Mouse (Mus musculus): ENCODE data around the gene Srrt. TPM values are rescaled to one million over a fixed set of nuclear protein-coding genes. Genes with fewer than 3 reads are reported as not detected.

Gene Srrt
- polyA plus RNA-seq (2016; fragmentation: Nextera tagmentation; extraction: Ambion mirVana), result 106 and 107 TPM in 2 replicates

GRCm38 (mm10) chr5:137307071-137307912 is at the start of gene Srrt:
Srrt (minus strand) TSS chr5:137307674.
- Histone ChIP-seq H3K4me2 (peak within 1 kb of the TSS; percentile 78), H3K36me3 (peaks cover 71% of the 10 kb centered on the region), H3K9me3 (replicated peaks) (no peaks in the 10 kb centered on the region), H3K27ac (ENCODE audit: poor library complexity, severe bottlenecking) (peak within 1 kb of the TSS; percentile 96), H3K9ac (peak within 1 kb of the TSS; percentile 98), H3K4me3 (peak within 1 kb of the TSS; percentile 87), H3K4me1 (replicated peaks) (peaks cover 55% of the 10 kb centered on the region), H3K27me3 (replicated peaks) (no peaks in the 10 kb centered on the region)
- ATAC-seq (ENCODE audit: insufficient number of reproducible peaks, low FRiP score), result peak; percentile 86
- WGBS, result under 1% methylated on average over 64 of the region's 72 CpGs

DNA sequence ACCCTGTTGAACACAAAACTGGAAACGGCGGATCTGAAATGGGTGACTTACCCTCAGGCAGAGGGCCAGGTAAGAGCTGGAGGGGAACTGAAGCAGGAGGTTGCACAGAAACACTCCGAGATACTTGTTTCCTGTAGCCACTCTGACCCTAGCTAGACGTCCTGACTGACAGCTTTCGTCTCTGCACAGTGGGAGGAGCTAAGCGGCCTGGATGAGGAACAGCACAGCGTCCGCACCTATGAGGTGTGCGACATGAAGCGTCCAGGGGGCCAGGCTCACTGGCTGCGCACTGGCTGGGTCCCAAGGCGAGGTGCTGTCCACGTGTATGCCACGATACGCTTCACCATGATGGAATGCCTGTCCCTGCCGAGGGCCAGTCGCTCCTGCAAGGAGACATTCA is 46.6 kb upstream of the Srrt start:
- Histone ChIP-seq H3K4me2 (peak overlapping the region; percentile 43), H3K36me3 (peaks cover 58% of the 10 kb centered on the region), H3K4me3 (peak overlapping the region; percentile 6; the same call in 1 of the 2 replicates), H3K4me1 (replicated peaks) (peaks cover 33% of the 10 kb centered on the region), H3K9ac (no peak overlapping the region), H3K27ac (ENCODE audit: poor library complexity, severe bottlenecking) (no peak overlapping the region), H3K9me3 (replicated peaks) (no peaks in the 10 kb centered on the region), H3K27me3 (replicated peaks) (no peaks in the 10 kb centered on the region)
- ATAC-seq (ENCODE audit: insufficient number of reproducible peaks, low FRiP score), result no peak
- 78% methylated on average over 17 of the region's 17 CpGs for WGBS

GRCm38 (mm10) chr5:137352011-137352975 is 44.8 kb upstream of the Srrt start:
- WGBS, result 12% methylated on average over 16 of the region's 16 CpGs
- H3K9ac ChIP-seq, result peak overlapping the region; percentile 96
- H3K4me2 ChIP-seq, result peak overlapping the region; percentile 94
- no peaks in the 10 kb centered on the region for H3K9me3 ChIP-seq (replicated peaks)
- peak overlapping the region; percentile 95 for H3K27ac ChIP-seq (ENCODE audit: poor library complexity, severe bottlenecking)
- H3K27me3 ChIP-seq (replicated peaks), result no peaks in the 10 kb centered on the region
- peaks cover 40% of the 10 kb centered on the region for H3K36me3 ChIP-seq
- H3K4me3 ChIP-seq, result peak overlapping the region; percentile 83
- no peak for ATAC-seq (ENCODE audit: insufficient number of reproducible peaks, low FRiP score)
- peaks cover 46% of the 10 kb centered on the region for H3K4me1 ChIP-seq (replicated peaks)

DNA sequence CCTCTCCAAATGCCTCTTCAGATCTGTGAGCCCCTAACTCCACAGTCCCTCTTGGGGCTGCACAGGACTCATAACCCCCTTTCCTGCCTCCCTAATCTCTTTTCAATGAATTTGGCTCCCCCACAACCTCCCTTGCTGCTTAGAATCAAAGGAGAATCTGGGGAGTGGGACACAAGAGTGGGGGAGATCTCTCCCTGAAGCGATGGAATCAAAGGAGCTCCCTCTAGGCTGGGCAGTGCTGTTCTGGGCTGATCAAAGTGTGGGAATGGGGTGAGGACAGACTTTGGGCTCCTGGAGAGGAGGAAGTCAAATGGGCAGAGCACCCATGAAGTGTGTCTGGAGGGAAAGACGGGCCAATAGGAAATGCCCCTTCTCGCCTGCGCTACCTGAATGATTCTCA is 43.9 kb upstream of the Srrt start:
- peak overlapping the region; percentile 95 for H3K27ac ChIP-seq (ENCODE audit: poor library complexity, severe bottlenecking)
- WGBS, result 23% methylated on average over 4 of the region's 4 CpGs
- H3K9me3 ChIP-seq (replicated peaks), result no peaks in the 10 kb centered on the region
- no peak for ATAC-seq (ENCODE audit: insufficient number of reproducible peaks, low FRiP score)
- H3K27me3 ChIP-seq (replicated peaks), result no peaks in the 10 kb centered on the region
- peaks cover 32% of the 10 kb centered on the region for H3K36me3 ChIP-seq
- H3K9ac ChIP-seq, result peak overlapping the region; percentile 96
- peak overlapping the region; percentile 83 for H3K4me3 ChIP-seq
- peak overlapping the region; percentile 94 for H3K4me2 ChIP-seq
- H3K4me1 ChIP-seq (replicated peaks), result peaks cover 50% of the 10 kb centered on the region

- 3% methylated on average over 8 of the region's 8 CpGs for WGBS
- peaks cover 52% of the 10 kb centered on the region for H3K4me1 ChIP-seq (replicated peaks)
- peaks cover 29% of the 10 kb centered on the region for H3K36me3 ChIP-seq
- no peak for ATAC-seq (ENCODE audit: insufficient number of reproducible peaks, low FRiP score)
- no peaks in the 10 kb centered on the region for H3K27me3 ChIP-seq (replicated peaks)
- peak overlapping the region; percentile 95 for H3K27ac ChIP-seq (ENCODE audit: poor library complexity, severe bottlenecking)
- H3K9me3 ChIP-seq (replicated peaks), result no peaks in the 10 kb centered on the region
- peak overlapping the region; percentile 83 for H3K4me3 ChIP-seq
- peak overlapping the region; percentile 96 for H3K9ac ChIP-seq
- H3K4me2 ChIP-seq, result peak overlapping the region; percentile 94
Measured at GRCm38 (mm10) chr5:137351058-137351380, 43.5 kb upstream of the Srrt start.

DNA sequence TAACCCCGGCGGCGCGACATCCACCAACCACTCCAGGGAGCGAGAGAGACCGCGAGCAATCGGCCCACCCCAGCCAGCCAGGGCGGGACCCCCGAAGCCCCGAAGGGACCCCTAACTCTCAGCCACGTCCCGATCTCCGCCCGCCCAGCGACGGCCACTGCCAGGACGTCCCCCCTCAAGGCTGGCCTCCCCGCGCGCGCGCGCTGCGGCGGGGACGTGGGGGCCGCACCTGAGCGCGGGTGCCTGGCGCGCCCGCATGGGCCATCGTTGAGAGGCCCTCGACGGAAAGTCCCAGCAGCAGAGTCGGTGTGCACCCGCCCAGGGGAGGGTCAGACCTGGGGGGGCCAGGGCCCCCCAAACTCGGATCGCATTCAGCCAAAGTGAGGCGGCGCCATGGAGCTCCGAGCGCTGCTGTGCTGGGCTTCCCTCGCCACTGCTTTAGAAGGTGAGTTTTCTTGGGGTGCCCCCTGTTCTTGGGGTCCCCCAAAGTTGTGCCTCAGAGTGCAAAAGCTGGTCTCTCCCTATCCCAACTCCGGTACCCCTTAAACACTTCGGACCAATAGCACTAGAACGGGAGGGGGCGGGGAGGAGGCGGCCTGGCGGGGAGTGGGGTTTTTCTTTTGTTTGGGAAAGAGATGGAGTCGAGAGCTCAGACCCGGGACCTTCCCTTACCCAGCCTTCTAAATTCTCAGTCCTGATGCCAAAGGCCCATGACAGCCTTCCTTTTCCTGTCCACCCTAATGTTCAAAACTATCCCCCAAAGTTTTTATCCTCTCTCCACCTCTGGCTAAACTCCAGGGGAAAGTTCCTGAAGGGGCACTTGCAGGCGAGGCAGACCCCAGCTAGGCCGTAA is 43.0 kb upstream of the Srrt start:
- ATAC-seq (ENCODE audit: insufficient number of reproducible peaks, low FRiP score), result peak; percentile 43
- H3K9ac ChIP-seq, result peak overlapping the region; percentile 96
- peak overlapping the region; percentile 95 for H3K27ac ChIP-seq (ENCODE audit: poor library complexity, severe bottlenecking)
- H3K9me3 ChIP-seq (replicated peaks), result no peaks in the 10 kb centered on the region
- H3K4me3 ChIP-seq, result peak overlapping the region; percentile 83
- WGBS, result under 1% methylated on average over 55 of the region's 55 CpGs
- peak overlapping the region; percentile 94 for H3K4me2 ChIP-seq
- peaks cover 23% of the 10 kb centered on the region for H3K36me3 ChIP-seq
- H3K4me1 ChIP-seq (replicated peaks), result peaks cover 58% of the 10 kb centered on the region
- H3K27me3 ChIP-seq (replicated peaks), result no peaks in the 10 kb centered on the region

DNA sequence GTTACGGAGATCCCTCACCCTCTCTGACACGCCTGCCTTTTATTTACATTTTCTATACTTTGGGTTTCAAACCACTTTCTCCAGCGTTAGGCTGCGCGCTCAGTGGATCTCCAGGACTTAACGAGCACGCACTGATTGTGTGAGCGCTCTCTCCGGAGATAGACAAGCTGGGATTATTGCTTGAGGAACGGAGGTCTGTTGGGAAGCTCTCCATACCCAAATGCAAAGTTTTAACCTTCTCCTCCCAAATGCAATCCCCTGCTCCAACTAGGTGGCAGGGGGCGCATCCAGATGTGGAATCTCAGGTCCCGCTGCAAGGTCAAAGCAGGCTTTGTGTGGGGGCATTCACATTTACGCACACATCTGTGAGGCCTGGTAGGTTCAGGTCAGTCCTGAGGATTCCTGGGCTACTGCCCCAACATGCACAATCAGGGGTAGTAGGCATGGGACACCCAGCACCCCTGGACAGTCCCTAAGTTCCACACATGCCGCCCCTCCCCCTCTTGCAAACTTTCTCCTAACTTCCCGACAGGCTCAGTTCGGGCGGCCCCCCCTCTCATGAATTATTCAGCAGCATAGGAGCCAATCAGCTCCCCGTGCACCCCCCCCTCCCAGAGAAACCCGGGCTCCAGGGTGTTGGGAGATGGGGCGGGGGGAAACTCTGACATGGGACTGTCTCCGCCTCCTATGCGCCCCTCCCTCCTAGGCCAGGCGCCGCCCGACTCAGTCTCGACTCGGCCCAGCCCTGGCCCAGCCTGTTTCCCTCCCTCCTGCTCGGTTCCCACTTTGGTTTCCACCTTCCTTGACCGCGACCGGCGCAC is 42.1 kb upstream of the Srrt start, which contains the start of gene Ephb4:
Gene Ephb4 (plus strand): TSS at position 726 of the 821 bp plus-strand sequence.
- Histone ChIP-seq H3K9me3 (replicated peaks) (no peaks in the 10 kb centered on the region), H3K9ac (peak within 1 kb of the TSS; percentile 96), H3K36me3 (peaks cover 14% of the 10 kb centered on the region), H3K27ac (ENCODE audit: poor library complexity, severe bottlenecking) (peak within 1 kb of the TSS; percentile 95), H3K27me3 (replicated peaks) (no peaks in the 10 kb centered on the region), H3K4me1 (replicated peaks) (peaks cover 58% of the 10 kb centered on the region), H3K4me3 (peak within 1 kb of the TSS; percentile 83), H3K4me2 (peak within 1 kb of the TSS; percentile 94)
- ATAC-seq (ENCODE audit: insufficient number of reproducible peaks, low FRiP score), result peak; percentile 92
- 2% methylated on average over 31 of the region's 32 CpGs for WGBS

DNA sequence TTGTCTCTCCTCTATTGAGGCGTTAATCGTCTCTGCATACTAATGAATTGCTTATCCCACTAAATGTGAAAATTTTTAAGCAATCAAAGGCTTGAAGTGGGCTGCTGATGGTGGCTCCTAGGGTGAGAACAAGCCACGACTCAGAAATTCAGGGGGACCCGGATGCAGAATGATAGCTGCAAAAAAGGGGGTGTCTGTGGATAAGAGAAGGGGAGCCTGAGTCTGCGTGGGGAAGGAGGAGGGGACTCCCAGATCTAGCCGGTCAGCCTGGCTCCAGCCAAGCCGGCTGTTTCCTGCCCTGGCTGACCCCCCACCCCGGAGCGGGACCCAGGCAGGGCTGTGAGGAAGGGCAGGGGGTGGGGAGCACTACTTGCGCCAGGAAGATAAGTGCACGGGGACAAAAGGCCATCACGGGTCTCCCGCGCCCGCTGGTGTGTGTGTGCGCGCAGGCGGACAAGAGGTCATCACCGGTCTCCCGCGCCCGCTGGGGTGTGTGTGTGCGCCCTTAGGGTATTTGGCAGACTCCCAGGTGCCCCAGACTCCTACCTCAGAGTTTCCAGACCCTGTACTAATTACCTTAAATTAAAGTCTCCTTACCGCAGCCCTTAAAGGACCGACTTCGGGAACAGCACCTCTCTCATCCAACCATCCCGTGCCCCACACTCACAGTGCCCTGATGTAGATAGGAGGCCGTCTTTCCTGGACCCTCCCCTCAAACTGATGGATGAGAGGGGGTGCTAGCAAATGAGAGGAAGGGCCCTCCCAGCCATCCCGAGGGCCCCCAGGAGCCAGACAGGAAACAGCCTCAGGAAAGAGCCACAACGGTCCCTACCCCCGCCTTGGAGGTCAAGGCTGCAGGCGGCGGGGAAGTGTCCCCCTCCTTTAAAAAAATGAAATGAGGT is 41.3 kb upstream of the Srrt start:
- Histone ChIP-seq H3K9ac (peak overlapping the region; percentile 71), H3K27ac (ENCODE audit: poor library complexity, severe bottlenecking) (peak overlapping the region; percentile 95), H3K27me3 (replicated peaks) (no peaks in the 10 kb centered on the region), H3K4me2 (peak overlapping the region; percentile 94), H3K4me3 (peak overlapping the region; percentile 83), H3K4me1 (replicated peaks) (peaks cover 56% of the 10 kb centered on the region), H3K9me3 (replicated peaks) (no peaks in the 10 kb centered on the region), H3K36me3 (peaks cover 6% of the 10 kb centered on the region)
- under 1% methylated on average over 33 of the region's 33 CpGs for WGBS
- ATAC-seq (ENCODE audit: insufficient number of reproducible peaks, low FRiP score), result peak; percentile 73

DNA sequence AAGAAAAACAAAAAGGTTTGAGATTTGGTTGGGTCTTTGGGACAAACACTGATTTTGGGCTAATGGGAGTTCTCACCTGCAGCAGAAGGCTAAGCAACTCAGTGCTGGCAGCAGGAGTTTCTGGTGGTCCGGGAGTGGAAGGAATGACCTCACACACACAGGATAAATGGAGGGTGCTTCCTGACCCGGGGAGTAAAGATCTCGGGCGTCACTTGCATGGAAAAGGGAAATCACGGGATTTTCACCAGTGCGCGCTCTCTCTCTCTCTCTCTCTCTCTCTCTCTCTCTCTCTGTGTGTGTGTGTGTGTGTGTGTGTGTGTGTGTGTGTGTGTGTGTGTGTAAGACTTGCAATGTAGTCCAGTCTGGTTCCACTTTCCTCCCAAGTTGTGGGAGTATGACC is 40.4 kb upstream of the Srrt start:
- Histone ChIP-seq H3K27me3 (replicated peaks) (no peaks in the 10 kb centered on the region), H3K4me2 (peak overlapping the region; percentile 94), H3K9ac (peak overlapping the region; percentile 71; the same call in 1 of the 2 replicates), H3K27ac (ENCODE audit: poor library complexity, severe bottlenecking) (peak overlapping the region; percentile 95), H3K4me3 (peak overlapping the region; percentile 83), H3K4me1 (replicated peaks) (peaks cover 50% of the 10 kb centered on the region), H3K9me3 (replicated peaks) (no peaks in the 10 kb centered on the region), H3K36me3 (no peaks in the 10 kb centered on the region)
- ATAC-seq (ENCODE audit: insufficient number of reproducible peaks, low FRiP score), result no peak
- WGBS, result 29% methylated on average over 7 of the region's 7 CpGs
